Mouse (Mus musculus) lung, postnatal 25 days (tissue): Measurements from ENCODE around the gene Clec16a.

Experiments used
- DNase-seq: peaks from one replicate; pipeline ENCODE4 v3.0.0; 2022; ENCODE audit warnings: low spot score

Clec16a gene

DNA sequence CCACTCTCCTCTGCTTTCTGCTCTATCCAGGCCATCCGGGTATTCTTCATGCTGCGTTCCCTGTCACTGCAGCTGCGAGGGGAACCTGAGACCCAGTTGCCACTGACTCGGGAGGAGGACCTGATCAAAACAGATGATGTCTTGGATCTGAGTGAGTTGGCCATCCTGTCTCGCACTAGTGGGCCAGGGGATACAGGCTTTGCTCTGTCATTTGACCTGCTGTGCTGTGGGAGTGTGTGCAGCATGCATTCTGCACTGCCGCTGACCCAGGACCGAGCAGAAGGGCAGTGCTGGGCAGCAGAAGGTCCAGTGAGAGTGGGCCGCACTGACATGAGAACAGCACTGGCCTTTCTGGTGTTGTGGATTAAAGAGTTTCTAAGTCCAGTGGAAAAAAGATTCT lies 99.6 kb downstream of the Clec16a start:
- DNase-seq: no peak

DNA sequence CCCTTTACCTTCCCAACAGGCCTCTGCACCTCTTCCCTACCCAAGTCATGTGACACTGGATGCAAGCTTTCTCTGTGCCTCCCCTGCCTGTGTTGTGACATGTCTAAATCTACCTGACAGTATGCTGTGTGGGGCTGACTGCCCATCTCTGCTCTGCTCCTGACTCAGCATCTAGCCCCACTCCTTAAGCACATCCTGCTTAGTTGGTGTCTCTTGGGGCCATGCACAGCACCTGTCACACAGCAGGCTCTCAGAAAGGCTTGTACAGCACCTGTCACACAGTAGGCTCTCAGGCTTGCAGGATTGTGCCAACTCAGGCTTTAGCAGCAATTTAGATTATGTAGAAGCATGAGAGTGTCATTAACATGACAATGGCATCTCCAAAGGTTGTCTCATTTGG lies 106.7 kb downstream of the Clec16a start:
- DNase-seq: no peak

DNA sequence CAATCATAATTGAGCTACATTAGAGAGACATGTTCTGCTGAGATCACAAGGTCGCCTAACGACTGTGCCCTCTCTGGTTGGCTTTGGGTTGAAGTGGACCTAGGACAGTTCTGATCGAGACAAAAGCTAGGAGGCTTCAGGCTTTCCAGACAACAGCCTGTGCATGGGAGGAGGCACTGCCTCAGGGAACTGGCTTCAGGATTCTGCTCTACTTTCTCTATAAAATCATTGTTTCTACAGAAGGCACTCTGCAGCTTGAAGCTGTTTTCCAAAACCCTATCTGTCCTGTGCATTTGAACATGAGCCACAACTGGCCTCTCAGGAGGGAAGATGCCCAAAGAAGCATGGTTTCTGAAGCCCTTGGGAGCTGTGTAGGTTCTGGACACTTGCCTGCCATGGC lies 107.8 kb downstream of the Clec16a start:
- DNase-seq: no peak

DNA sequence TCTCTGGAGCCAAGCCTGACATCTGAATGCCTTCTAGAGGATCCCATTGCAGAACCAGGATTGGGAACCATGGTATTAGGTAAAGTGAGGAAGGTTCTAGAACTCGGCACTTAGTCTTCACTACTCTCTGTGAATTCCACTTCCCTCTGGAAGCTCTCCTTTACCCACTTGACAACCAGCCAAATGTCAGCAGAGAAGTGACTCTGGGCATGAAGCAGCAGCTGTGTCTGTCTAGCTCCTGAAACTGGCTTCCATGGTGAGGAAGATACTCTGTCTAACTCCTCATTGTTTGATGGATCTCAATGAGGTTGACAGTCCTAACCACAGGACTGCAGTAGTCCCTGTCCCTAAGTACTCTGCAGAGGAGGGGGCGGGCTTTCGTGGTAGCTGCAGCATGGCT lies 110.1 kb downstream of the Clec16a start:
- no peak for DNase-seq

DNA sequence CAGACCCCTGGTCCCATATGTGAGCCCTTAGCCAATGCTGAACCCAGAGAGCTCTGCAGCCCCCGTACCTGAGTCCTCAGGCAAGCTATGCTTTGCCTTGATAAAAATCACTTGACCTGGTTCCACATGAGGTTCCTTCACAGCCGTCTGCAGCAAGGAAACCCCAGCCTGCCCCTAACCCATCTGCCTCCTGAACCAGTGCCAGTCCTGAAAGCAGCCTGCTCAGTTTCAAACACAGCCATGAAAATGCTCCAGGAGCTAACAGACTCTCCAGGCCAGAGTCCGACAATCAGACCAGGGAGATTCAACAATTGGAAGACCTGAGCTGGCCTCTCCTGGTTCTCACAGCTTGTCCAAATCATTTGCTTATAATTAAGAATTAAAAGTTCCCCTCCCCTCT lies 110.8 kb downstream of the Clec16a start:
- DNase-seq: no peak

DNA sequence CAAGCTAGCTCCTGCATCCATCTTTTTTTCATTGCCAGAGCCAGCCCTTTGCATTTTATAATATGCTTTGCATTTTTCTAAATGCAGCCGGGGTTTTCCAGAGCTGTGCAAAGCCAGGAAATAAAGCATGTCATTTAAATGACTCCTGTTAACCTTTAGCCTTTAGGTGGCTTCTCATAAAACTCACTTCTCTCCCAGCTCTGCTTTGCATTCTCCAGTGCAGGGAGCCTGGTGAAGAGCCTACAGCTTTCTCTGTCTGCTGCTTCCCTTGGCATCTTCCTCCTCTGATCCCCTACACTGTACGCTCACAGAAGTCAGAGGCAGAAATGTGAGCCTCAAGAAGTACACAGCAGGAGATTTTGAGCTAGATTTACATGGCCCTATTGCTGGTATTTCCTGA lies 111.3 kb downstream of the Clec16a start:
- DNase-seq: no peak

DNA sequence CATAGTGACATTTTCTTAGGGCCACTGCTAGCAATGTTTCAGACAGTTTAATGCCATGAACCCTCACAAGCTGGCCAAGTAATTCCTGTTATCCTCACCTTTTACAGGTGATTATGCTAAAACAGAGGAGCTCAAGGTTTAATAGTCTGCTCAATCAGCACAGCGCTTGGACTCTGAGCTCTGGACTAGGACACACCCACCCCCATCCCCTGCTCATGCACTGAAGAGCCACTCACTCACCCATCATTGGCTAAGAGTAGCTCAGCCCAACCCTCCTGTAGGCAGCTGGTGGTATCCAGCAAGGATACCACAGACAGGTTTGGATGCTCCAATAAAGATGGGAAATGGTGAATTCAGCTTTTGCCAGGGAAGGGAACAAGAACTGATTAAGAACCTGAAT lies 111.8 kb downstream of the Clec16a start:
- DNase-seq: no peak

DNA sequence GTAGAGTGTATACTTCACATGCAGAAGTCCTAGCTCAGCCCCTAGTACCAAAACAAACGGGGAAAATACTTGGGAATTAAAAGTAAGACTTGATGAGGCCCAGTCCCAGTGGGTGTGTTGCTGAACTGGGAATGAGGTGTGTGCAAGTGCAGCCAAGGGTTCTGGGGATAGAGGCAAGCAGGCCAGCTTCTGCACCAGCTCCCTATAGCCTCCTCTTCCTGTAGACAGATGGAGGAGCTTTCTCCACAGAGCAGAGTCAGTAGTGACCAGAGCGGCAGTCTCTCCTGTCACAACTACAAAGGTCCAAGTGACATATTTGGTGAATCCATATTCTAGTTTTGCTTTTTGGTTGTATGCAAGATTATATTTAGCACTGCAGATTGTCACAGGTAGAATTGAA lies 114.1 kb downstream of the Clec16a start:
- DNase-seq: no peak

DNA sequence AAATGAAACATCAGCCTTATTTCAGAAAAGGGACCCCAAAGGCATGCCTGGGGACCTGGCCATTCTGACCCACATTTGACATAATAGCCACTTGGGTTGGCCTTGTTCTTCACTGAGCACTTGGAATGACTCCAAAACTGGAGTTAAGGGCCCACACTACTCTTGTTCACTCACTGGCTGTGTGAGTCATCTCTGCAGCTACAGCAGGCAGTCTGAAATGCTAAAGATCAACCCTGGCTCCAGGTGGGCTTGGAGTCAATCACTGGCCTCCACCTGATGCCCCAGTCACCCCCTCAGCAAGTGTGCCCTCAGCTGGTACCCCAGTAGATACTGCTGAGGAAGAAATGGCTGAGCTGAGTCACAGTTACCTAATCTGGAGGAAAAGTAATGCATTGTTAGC lies 115.4 kb downstream of the Clec16a start:
- DNase-seq: peak; percentile 49

DNA sequence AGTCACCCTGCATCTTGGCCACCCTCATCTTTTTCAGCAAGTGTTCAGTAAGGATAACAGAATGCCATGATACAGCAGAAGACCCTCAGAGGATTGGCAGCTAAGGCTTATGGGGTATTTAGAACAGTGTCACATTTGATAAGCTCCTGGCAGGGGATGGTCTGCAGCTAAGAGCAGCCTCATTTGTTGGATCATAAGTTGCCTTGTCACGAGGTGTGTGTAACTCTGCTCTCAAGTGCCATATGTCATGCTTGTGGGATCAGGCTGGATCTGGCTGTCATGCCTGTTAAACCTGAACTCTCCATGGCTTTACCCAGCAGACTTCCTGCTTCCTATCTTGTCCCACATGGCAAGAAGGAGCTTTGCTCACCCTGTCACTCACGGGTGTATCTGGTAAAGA lies 116.2 kb downstream of the Clec16a start:
- DNase-seq: no peak

DNA sequence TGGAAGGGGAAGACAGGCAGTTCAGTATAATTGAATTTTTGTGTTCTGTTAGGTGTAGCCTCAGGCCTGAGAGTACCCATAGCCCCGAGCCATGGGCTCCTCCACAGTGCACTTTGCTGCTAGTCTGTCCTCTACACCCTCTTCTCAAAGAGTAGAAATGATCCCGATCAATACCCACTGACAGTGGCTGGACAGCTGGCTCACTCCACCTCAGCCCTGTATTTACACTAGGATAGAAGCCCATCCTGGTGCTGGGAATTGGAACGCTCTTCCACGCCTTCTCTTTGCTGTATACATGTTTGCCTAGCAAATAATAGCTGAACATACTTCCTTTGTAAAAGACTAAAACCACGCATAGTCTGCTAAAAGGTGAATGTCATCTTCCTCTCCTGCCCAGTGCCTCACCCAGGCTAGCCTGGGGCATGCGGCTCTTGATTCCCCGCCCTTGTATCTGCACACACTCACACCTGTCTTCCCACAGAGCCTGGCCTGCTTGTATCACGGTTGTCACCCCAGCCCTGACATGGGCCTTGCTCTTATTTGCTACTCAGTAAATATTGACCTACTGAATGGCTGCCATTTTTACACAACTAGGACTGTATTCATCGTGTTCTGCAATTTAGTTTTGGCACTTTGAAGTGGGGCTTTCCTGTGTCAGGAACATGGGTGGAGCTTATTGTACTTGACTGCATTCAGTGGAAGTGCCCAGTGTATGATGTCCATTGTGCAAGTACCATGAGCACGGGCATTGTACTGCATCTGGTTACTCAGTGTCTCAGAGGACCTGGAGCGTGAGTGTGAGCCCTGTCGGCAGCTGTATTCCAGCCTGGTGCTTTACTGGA lies 119.0 kb downstream of the Clec16a start:
- DNase-seq: peak; percentile 73

DNA sequence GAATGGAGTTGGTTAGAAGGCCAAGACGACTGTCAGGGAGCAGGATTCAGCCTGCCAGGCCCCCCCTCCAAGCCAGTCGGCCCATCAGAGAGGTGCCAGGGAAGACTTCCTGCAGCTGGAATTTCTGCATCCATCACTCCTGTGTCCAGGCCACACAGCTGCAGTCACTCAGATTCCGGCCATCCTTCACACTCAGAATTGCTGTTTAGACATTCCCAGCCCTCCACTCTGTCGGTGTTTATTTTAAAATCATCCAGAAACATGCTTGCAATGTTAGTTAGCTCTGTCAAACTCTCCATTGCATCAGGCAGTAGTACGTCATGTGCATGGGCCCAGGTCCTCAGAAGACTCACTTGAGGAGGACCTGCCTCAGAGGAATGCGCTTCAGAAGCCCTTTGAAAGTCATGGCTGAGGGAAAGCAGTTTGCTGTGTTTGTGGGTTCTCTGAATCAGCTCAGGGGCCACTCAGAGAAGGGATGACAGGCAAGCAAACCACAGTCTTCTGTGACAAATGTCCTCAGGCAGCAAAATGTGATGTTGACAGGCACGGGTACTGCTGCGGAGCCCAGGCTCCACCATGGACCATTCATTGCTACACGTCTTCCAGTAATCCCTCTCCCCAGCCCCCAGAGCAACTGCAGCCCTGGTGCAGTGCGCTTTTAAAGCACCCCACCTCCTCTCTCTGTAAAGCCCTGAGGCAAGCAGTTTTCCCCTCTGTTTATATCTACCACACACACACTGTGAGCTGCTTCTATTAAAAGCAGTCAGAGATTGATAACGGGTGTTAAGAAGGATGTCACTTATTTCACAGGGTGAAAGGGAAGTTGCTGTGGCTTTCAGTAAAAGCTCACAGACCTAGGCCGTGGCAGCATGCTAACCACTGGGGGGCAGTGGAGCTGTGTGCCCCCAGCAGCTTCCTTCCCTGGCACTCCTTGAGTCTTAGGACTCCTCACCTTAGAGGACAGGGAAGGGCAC lies 120.1 kb downstream of the Clec16a start:
- peak; percentile 73 for DNase-seq

DNA sequence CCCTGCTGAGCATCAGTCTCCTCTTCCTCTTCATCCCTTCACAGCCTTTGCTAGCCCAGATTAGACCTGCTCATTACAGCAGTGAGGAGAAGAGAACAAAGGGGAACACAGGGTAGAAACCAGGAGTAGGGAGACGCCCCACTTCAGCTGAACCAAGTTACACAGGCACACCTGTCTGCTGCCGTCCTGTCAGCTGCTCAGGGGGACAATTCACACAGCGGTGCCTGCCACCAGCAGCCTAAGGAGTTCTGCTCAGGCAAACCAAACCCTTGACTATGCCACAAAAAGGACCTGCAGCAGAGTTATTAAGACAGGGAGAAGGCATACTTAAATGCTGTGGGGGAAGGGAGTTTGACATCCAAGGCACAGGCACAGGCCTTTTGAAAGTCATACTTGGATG lies 121.6 kb downstream of the Clec16a start:
- DNase-seq: no peak

DNA sequence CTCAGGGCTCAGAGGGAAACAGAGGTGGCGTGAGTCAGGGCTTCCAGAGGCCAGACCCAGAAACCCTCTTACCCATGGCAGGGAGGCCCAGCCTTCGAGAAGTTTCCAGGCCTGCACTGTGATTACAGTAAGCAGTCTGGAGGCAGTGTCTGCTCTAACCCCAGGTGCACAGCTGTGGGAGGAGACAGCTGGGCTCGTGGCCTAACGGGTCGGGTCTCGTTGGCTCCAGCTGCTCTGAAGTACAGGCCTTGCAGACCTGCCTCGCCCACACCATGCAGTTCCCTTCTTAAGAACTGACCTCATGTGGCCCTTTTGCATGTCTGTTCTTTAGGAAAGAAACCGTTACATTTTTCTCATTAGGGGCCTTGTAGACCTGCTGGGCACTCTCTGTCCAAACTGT lies 123.3 kb downstream of the Clec16a start:
- DNase-seq: no peak

DNA sequence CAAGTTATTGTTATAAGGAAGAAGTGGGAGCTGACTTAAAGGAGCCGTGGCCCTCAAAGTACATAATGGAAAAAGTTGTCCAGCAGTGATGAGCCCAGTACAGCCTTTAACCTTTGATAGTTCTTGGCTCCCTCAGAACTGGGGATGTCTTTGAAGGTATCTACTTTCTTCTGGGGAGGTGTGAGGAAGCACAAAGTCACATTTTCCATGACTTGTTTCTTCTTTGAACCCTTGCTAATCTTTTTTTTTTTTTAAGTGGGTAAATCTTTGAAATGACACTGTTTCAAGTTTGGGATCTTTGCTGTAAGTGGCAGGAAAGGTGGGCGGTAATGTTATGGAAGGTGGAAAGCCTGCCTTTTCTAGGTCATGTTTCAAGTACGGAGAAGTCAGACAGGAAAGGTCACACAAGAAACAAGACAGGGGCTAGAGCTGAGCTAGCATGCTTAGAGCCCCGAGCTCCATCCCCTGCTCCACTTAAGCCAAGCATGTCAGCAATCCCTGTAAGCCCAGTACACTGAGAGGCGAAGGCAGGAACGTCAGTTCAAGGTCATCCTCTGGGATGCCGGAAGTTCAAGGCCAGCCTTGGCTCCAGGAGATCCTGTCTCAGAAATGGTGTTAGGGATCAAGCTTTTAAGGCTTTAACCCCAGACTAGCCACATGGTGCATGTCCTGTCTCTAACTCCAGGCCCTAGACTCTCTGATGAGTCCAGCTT lies 124.0 kb downstream of the Clec16a start:
- DNase-seq: no peak

DNA sequence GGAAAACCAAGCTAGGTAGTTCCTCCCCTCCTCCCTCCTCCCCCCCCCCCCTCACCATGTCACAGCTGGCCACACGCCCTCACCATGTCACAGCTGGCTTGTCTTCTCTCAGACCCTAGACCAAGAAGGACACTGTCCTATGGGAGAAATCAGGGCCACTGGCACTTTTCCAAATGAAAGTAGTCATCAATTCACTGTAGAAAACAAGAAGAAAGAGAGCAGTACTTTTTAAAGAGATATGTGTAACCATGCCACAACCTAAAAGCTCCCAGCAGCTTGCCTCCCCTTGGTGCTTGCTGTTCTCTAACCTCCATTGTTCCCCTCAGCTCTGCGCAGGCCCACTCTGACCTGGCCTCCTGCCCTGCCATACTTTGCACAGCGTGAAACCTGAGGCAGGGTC lies 124.8 kb downstream of the Clec16a start:
- DNase-seq: no peak

DNA sequence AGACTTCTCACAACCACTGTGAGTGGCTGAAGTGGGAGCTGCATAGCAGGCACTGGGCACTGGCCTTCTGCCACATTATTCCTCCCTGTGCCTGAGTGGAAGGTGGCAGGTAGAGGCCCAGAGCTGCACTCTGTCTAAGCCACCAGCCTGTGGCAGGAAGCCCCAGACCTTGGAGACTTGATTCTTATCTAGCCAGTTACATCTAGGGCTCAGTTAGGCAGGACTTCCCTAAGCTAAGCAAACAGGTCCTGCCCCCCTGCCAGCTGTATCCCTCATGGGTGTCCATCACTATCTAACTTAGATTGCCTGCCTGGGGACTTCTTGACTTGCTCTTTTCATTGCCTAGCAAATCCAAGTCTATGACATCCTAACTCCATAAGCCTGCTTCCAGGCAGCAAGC lies 127.4 kb downstream of the Clec16a start:
- no peak for DNase-seq

DNA sequence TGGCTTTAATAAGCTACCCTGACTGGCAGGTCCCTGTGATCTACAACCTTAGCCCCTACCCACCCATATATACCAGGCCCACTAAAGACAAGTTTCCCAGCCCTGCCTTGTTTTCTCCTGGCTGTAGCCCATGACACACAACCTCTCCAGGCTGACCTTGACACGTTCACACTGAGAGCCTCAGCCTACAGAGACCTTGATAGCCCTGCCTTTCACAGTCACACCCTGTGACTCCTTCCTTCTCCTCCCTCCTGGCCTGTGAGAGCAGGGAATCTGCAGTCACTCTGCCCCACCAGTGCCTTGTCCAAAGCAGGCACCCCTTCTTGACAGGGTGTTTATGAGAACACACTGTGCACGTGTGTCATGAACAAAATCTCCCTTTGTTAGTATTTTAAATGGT lies 128.9 kb downstream of the Clec16a start:
- no peak for DNase-seq

DNA sequence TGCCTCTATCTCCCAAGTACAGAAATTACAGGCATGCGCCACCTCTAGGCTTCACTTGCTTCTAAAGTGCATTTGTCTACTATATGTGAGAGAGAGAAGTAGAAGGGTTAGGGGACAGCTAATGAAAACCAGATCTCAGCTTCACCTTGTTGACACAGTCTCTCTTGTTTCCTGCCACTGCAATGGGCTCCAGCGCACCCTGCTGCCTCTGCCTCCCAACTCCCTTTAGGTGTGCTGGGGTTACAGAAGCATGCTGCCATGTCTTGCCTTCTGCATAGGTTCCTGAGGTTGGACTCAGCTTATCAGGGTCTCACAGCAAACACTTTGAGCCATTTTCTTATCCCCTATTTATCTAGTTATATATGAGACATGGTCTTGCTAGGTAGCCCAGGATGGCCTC lies 129.8 kb downstream of the Clec16a start:
- no peak for DNase-seq

DNA sequence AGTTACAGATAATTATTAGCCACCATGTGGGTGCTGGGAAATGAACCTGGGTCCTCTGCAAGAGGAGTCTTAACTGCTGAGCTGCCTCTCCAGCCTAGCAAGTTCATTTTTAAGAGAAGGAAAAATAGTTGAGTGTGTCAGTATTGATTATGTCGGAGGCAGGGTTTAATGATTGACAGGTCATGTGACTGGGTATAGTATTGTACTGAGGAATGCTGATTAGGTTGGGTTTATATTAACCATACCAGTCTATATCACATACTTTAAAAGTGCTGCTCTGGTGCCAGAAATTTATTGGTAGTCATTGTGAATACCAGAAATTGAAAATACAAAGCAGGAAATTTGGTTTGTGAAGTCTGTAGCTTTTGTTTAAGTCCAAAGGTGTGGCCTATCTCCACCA lies 130.5 kb downstream of the Clec16a start:
- no peak for DNase-seq

DNA sequence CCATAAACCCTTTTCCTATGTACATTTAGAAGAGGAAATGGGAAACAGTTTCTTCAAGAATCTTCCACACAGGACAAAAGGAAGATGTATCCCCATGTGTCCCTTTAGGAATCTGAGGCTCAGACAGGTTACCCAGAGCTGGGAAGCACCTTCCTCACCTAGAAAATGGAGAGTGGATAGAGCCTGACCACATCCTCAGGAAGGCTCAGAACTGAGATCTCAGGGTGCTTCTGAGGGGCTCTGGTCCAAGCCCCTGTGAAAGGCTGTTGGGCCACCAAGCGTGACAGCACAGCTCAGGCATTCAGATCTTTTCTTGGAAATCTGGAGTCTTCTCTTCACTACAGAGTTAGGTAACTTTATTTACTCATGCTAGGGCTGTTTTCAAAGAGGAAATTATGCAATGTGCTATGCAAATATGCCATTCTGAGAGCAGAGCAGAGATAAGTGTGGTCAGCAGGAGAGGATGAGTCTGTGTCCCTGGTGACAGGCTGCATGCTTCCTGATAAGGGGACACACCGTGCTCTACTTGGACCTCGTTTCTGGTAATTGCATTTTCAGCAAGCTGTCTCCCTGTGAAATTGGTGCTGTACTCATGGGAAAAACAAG lies 131.4 kb downstream of the Clec16a start:
- DNase-seq: peak; percentile 41

DNA sequence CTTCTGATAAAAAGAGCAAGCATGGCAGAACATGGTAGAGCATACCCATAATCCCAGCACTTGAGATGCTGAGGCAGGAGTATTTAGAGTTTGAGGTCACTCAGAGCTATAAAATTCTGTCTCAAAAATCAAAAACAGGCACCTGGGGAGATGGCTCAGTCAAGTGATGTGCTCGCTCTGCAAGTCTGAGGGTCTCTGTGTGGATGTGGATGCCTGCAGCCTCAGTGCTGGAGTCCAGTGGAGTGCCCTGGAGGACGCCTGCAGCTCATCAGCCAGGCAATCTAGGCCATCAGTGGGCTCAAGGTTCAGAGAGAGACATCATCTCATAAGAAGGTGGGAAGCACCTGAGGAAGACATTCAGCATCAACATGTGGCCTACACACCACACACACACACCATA lies 137.4 kb downstream of the Clec16a start:
- no peak for DNase-seq
